20 mouse cellular contexts compared by ENCODE assay signal in the genomic region with DNA sequence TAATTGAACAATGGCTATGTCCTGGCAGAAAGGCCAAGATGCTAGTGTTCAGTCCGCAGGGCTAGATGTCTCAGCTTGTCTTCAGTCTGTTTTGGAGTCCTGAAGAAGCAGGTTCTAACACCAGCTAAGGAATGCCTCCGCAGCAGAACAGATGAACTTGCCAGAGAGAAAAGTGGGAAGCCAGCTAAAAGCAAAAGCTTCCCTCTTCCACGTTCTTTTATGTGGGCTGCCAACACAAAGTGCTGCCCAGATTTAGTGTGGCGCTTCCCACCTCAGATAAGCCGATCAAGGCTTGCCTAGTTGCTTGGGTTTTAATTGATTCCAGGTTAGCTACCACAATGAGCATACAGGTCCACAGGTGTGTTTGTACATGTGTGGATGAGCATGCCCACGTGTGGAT.
A peak's percentile ranks its signal among the peaks of the same experiment; 100 is the strongest.
DNase-seq lines count a peak whose midpoint lies in the region; ATAC-seq lines count a peak whose summit lies in the region.
"Had no signal": no experiment of that assay in that cellular context is flagged by ENCODE, and none has a peak within 500 bp of the region (broad histone marks: within the 10 kb centered on the region; RNA-seq: fewer than 3 reads in every experiment).

No protein-coding gene starts in this region.

- no peak overlapping the region for H3K4me3 ChIP-seq in midbrain, embryonic 11.5 days (ENCODE audit: low read depth, low read length)
- H3K4me3 ChIP-seq: embryonic facial prominence, embryonic 15.5 days; erythroblast, embryonic 14.5 days; forebrain, embryonic 10.5 days; forebrain, embryonic 15.5 days; gastrocnemius, adult 2 months; heart, embryonic 13.5 days; hindbrain, embryonic 15.5 days had no signal

- no peaks in the 10 kb centered on the region for H3K36me3 ChIP-seq in midbrain, embryonic 11.5 days (ENCODE audit: control insufficient read depth, insufficient read depth, low read length)
- H3K36me3 ChIP-seq: embryonic facial prominence, embryonic 15.5 days; forebrain, embryonic 10.5 days; forebrain, embryonic 15.5 days; heart, embryonic 13.5 days; hindbrain, embryonic 15.5 days had no signal

- H3K27ac ChIP-seq in midbrain, embryonic 11.5 days (ENCODE audit: low read depth, low read length): no peak overlapping the region
- H3K27ac ChIP-seq: embryonic facial prominence, embryonic 15.5 days; forebrain, embryonic 10.5 days; forebrain, embryonic 15.5 days; gastrocnemius, adult 2 months; heart, embryonic 13.5 days; hindbrain, embryonic 15.5 days had no signal

- no peak for ATAC-seq in midbrain, embryonic 11.5 days (ENCODE audit: low FRiP score)
- ATAC-seq: forebrain, embryonic 15.5 days had no signal

- peak; percentile 19 to 39 for DNase-seq in frontal cortex, postnatal 36 days (ENCODE audit: low spot score in 2 of 2)
- DNase-seq in frontal cortex, postnatal 10 days (ENCODE audit: low spot score in 2 of 2): no peak
- DNase-seq in right cerebral cortex, adult 18-20 months: peak; percentile 16
- no peak for DNase-seq in right cerebral cortex, postnatal 4 days
- DNase-seq in brain, embryonic 18.5 days (ENCODE audit: low read depth, low spot score): peak; percentile 6
- DNase-seq in right cerebral cortex, postnatal 36 days (ENCODE audit: low spot score in 2 of 2): peak; percentile 6 to 23
- DNase-seq in embryo, embryonic 10 days (ENCODE audit: low spot score): no peak
- DNase-seq in midbrain, embryonic 11.5 days (ENCODE audit: low spot score, missing footprints): no peak
- DNase-seq: adrenal gland, postnatal 10 days; embryo, embryonic 11 days; gastrocnemius, adult 2 months; gastrocnemius, postnatal 36 days; heart, adult 11 months; heart, postnatal 36 days had no signal

- H3K9ac ChIP-seq in midbrain, embryonic 11.5 days (ENCODE audit: low read length): no peak overlapping the region
- H3K9ac ChIP-seq: embryonic facial prominence, embryonic 15.5 days; forebrain, embryonic 15.5 days; heart, embryonic 13.5 days; hindbrain, embryonic 15.5 days had no signal

- 91% methylated on average over 6 of the region's 6 CpGs for WGBS in midbrain, embryonic 11.5 days

- H3K4me1 ChIP-seq in midbrain, embryonic 11.5 days (ENCODE audit: control insufficient read depth, insufficient read depth, low read length): no peaks in the 10 kb centered on the region
- H3K4me1 ChIP-seq: forebrain, embryonic 15.5 days; hindbrain, embryonic 15.5 days had no signal

- H3K27me3 ChIP-seq in midbrain, embryonic 11.5 days (ENCODE audit: control insufficient read depth, insufficient read depth, low read length): no peaks in the 10 kb centered on the region
- H3K27me3 ChIP-seq: embryonic facial prominence, embryonic 15.5 days; forebrain, embryonic 15.5 days; heart, embryonic 13.5 days; hindbrain, embryonic 15.5 days had no signal

- no peak overlapping the region for H3K4me2 ChIP-seq in midbrain, embryonic 11.5 days
- H3K4me2 ChIP-seq: embryonic facial prominence, embryonic 15.5 days; forebrain, embryonic 15.5 days; heart, embryonic 13.5 days; hindbrain, embryonic 15.5 days had no signal

- H3K9me3 ChIP-seq in midbrain, embryonic 11.5 days (ENCODE audit: control insufficient read depth, low read length): no peaks in the 10 kb centered on the region
- H3K9me3 ChIP-seq: embryonic facial prominence, embryonic 15.5 days; forebrain, embryonic 10.5 days; forebrain, embryonic 15.5 days; heart, embryonic 13.5 days; hindbrain, embryonic 15.5 days had no signal

Comparison
In these comparisons a context has a peak if more than half of its experiments do, and no peak if none do; other contexts are left out.
1. DNase-seq: peak in frontal cortex, postnatal 36 days (2 of 2), right cerebral cortex, adult 18-20 months (single experiment), brain, embryonic 18.5 days (single experiment) and right cerebral cortex, postnatal 36 days (2 of 2); none in frontal cortex, postnatal 10 days (0 of 2), right cerebral cortex, postnatal 4 days (single experiment), embryo, embryonic 10 days (single experiment) and midbrain, embryonic 11.5 days (single experiment).